Mouse (Mus musculus) C2C12 (cell line): Measurements from ENCODE around the gene Ppm1f.

Source experiments
- CTCF ChIP-seq: IDR thresholded peaks from one replicate; pipeline ENCODE4 v1.5.1; 2011; ENCODE audit not compliant: control insufficient read depth, insufficient read depth, insufficient read length
- FOSL1 ChIP-seq: IDR thresholded peaks from one replicate; pipeline ENCODE4 v1.8.0; 2011; ENCODE audit warnings: mild to moderate bottlenecking, low read length; ENCODE audit not compliant: poor library complexity, insufficient read depth, severe bottlenecking
- MAX ChIP-seq: IDR thresholded peaks from one replicate; pipeline ENCODE4 v1.6.1; 2011; ENCODE audit warnings: mild to moderate bottlenecking, control low read depth

DNA sequence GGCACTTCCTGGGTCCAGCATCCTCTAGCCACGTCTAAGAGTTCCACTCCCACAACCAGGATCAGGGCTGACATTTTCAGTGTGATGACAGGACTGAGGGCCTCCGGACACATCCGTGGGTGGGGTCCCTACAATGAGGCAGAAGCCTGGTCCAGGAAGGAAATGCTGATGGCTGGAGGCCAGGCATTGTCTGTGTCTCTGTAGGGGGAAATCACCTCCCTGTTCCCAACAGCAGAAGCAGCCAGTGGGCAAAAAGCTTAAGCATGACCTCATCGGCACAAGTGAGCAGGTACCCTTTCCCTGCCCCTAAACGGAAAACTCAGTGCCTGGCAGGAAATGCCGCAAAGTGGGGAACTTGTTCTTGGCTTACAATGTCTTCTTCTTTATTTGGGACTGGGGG is 11.5 kb downstream of the Ppm1f start:
- TF ChIP-seq MAX (no peak), FOSL1 (no peak), CTCF (no peak)
